Mouse (Mus musculus) embryonic facial prominence, embryonic 10.5 days (tissue): ENCODE measurements around the gene Epha3. TPM values are rescaled to one million over a fixed set of nuclear protein-coding genes. Genes with fewer than 3 reads are reported as not detected.

Experiments used
- DNase-seq: peaks from one replicate; pipeline ENCODE4 v3.0.0-alpha.2; 2017; ENCODE audit warnings: low spot score
- H3K27ac ChIP-seq: fragments of 300-500 bp; sonication (generic); replicated peaks from 2 replicates; pipeline ENCODE4 v1.5.1; 2016; ENCODE audit warnings: mild to moderate bottlenecking
- H3K27me3 ChIP-seq: fragments of 300-500 bp; sonication (generic); replicated peaks from 2 replicates; pipeline ENCODE4 v1.6.1; 2016; ENCODE audit warnings: low read depth, mild to moderate bottlenecking; ENCODE audit not compliant: poor library complexity, severe bottlenecking
- H3K36me3 ChIP-seq: fragments of 300-500 bp; sonication (generic); replicated peaks from 2 replicates; pipeline ENCODE4 v1.6.1; 2016; ENCODE audit warnings: mild to moderate bottlenecking, moderate library complexity
- H3K4me1 ChIP-seq: fragments of 300-500 bp; sonication (generic); 2 replicates; pipeline ENCODE4 v1.6.1; 2016
- H3K4me3 ChIP-seq: fragments of 300-500 bp; sonication (generic); 2 replicates; pipeline ENCODE4 v1.5.1; 2016; ENCODE audit warnings: mild to moderate bottlenecking, moderate library complexity
- H3K9me3 ChIP-seq: fragments of 300-500 bp; sonication (generic); 2 replicates; pipeline ENCODE4 v1.6.1; 2016; ENCODE audit warnings: mild to moderate bottlenecking
- WGBS: fragments of 180-500 bp; shearing (Covaris S2); methylation state at CpG from one replicate; pipeline ENCODE4 v1.1.7; 2016; 5-methylcytosine and 5-hydroxymethylcytosine counted together
- polyA plus RNA-seq: library from polyadenylated mRNA; unstranded; fragments of >200 nt; fragmentation: Nextera tagmentation; extraction: Ambion mirVana; gene quantifications from 2 replicates; pipeline ENCODE4 v1.2.1, GENCODE M21; 2016

The Epha3 gene
- polyA plus RNA-seq, 1 experiment from 2014 or later: 27.7 TPM

DNA sequence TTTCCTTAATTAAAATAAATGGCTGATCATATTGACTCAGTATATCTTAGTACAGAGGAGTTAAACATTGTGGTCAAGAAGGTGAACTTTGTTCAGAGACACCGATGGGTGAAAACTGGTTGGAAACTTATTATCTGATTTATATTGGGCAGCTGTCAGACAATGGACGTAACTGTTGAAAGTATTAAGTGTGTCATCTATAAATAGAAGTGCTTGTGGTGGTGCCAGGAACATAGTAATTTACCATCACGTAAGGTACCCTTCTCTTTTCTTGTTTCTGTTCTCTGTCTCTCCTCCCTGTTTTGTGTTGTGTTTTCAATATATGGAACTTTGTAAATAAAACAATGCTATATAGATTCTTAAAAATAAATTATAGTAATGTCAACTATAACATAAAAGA, 174.6 kb downstream of the Epha3 start:
- Histone ChIP-seq H3K4me1 (no peaks in the 10 kb centered on the region), H3K27me3 (no peaks in the 10 kb centered on the region), H3K27ac (no peak overlapping the region), H3K9me3 (no peaks in the 10 kb centered on the region), H3K36me3 (no peaks in the 10 kb centered on the region), H3K4me3 (no peak overlapping the region)
- 79% methylated on average over 3 of the region's 3 CpGs for WGBS
- DNase-seq: no peak

GRCm38 (mm10) chr16:63684211-63684610, 179.8 kb downstream of the Epha3 start:
- WGBS: 85% methylated on average over 4 of the region's 4 CpGs
- Histone ChIP-seq H3K27ac (no peak overlapping the region), H3K27me3 (no peaks in the 10 kb centered on the region), H3K4me1 (no peaks in the 10 kb centered on the region), H3K9me3 (no peaks in the 10 kb centered on the region), H3K36me3 (no peaks in the 10 kb centered on the region), H3K4me3 (no peak overlapping the region)
- DNase-seq: no peak

DNA sequence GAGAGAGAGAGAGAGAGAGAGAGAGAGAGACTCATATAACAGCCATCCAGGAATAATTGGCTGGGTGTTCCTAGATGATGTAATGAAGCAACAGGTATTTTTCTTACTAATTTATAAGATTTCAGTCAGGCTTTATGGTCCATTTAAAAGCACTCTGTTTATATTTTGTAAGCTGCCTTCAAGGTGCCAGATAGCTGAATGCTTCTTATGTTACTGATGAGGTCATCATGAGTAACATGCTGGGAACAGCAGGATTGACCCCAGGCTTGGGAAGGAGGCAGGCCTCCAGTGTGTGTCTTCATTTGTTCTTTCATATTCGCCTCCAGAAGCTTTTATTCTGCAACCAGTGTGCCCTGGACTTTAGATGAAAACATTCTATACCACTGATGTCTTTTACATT, 189.5 kb downstream of the Epha3 start:
- Histone ChIP-seq H3K27ac (no peak overlapping the region), H3K4me3 (no peak overlapping the region), H3K9me3 (no peaks in the 10 kb centered on the region), H3K4me1 (no peaks in the 10 kb centered on the region; the same call in 1 of the 2 replicates), H3K36me3 (no peaks in the 10 kb centered on the region), H3K27me3 (no peaks in the 10 kb centered on the region)
- no peak for DNase-seq
- 41% methylated on average over 1 of the region's 1 CpGs for WGBS

GRCm38 (mm10) chr16:63673236-63673840, 190.6 kb downstream of the Epha3 start:
- Histone ChIP-seq H3K27ac (no peak overlapping the region), H3K4me1 (no peaks in the 10 kb centered on the region; the same call in 1 of the 2 replicates), H3K27me3 (no peaks in the 10 kb centered on the region), H3K9me3 (no peaks in the 10 kb centered on the region), H3K36me3 (no peaks in the 10 kb centered on the region), H3K4me3 (no peak overlapping the region)
- WGBS: 92% methylated on average over 9 of the region's 9 CpGs
- DNase-seq: no peak

DNA sequence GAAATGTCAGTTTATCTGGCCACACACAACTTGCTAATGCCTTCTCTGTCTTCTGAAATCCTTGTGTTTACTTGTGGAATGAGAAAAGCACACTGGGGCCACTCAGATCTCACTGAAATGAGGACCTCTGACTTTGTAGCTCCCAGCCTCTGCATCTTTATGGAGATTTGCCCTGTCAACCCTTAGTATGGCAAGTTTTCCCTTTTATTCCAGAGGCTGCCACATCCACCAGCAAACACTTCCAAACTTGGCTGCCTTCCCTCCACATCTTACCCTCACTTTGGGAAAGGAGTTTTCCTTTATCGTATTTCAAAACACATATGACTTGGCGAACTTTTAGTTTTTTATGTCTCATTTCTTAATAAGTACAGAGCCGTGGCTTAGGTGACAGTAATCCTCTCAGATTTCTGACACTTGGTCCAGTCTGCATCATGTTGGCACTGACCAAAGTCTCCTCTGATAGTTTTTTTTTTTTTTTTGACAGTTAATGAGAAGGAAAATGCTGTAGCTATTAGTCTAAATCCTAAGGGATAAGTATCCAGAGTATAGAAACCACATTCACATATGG, 198.0 kb downstream of the Epha3 start:
- no peak overlapping the region for H3K27ac ChIP-seq
- DNase-seq: no peak
- no peak overlapping the region for H3K4me3 ChIP-seq
- no peaks in the 10 kb centered on the region for H3K27me3 ChIP-seq
- H3K9me3 ChIP-seq: no peaks in the 10 kb centered on the region
- no peaks in the 10 kb centered on the region for H3K36me3 ChIP-seq
- WGBS: 70% methylated on average over 3 of the region's 3 CpGs
- peaks cover 10% of the 10 kb centered on the region; the same call in 1 of the 2 replicates for H3K4me1 ChIP-seq

- no peak overlapping the region; the same call in 1 of the 2 replicates for H3K27ac ChIP-seq
- DNase-seq: peak; percentile 11
- no peaks in the 10 kb centered on the region for H3K9me3 ChIP-seq
These were observed 205.5 kb downstream of the Epha3 start for GRCm38 (mm10) chr16:63658302-63658974.

GRCm38 (mm10) chr16:63657743-63658142, 206.2 kb downstream of the Epha3 start:
- no peak overlapping the region for H3K4me3 ChIP-seq
- no peak overlapping the region for H3K27ac ChIP-seq
- no peaks in the 10 kb centered on the region for H3K27me3 ChIP-seq
- H3K9me3 ChIP-seq: no peaks in the 10 kb centered on the region
- H3K4me1 ChIP-seq: peaks cover 14% of the 10 kb centered on the region
- DNase-seq: no peak
- no peaks in the 10 kb centered on the region for H3K36me3 ChIP-seq
- 46% methylated on average over 2 of the region's 2 CpGs for WGBS

More at GRCm38 (mm10) chr16:63658302-63658974, 205.5 kb downstream of the Epha3 start:
- Histone ChIP-seq H3K36me3 (no peaks in the 10 kb centered on the region), H3K4me1 (peaks cover 14% of the 10 kb centered on the region), H3K27me3 (no peaks in the 10 kb centered on the region), H3K4me3 (no peak overlapping the region)
- 22% methylated on average over 4 of the region's 4 CpGs for WGBS

GRCm38 (mm10) chr16:63653393-63653918, 210.5 kb downstream of the Epha3 start:
- Histone ChIP-seq H3K27ac (no peak overlapping the region), H3K4me3 (no peak overlapping the region), H3K27me3 (no peaks in the 10 kb centered on the region), H3K4me1 (peaks cover 10% of the 10 kb centered on the region), H3K9me3 (no peaks in the 10 kb centered on the region), H3K36me3 (no peaks in the 10 kb centered on the region; the same call in 1 of the 2 replicates)
- no peak for DNase-seq
- WGBS: 91% methylated on average over 5 of the region's 5 CpGs

DNA sequence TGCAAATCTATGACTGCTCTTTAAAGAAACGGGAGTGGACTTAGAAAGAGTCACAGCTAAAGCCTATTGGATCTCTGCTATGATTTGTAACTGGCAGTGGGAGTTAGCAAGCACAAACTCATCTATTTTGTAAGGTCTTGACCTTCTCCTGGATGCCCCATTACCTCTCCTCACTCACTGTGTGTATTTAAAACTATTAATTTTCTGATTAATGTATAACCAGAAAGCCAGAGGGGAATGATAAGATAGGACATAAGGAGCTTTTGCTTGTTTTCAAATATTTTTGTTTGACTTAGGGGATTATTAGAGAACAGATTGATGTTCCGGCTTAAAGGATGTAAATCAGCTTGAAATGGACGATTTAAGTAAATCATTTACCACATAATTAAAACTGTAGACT, 213.2 kb downstream of the Epha3 start:
- H3K27me3 ChIP-seq: no peaks in the 10 kb centered on the region
- no peaks in the 10 kb centered on the region for H3K4me1 ChIP-seq
- H3K36me3 ChIP-seq: no peaks in the 10 kb centered on the region; the same call in 1 of the 2 replicates
- 92% methylated on average over 3 of the region's 3 CpGs for WGBS
- H3K9me3 ChIP-seq: no peaks in the 10 kb centered on the region
- no peak overlapping the region for H3K4me3 ChIP-seq
- no peak for DNase-seq
- no peak overlapping the region for H3K27ac ChIP-seq

DNA sequence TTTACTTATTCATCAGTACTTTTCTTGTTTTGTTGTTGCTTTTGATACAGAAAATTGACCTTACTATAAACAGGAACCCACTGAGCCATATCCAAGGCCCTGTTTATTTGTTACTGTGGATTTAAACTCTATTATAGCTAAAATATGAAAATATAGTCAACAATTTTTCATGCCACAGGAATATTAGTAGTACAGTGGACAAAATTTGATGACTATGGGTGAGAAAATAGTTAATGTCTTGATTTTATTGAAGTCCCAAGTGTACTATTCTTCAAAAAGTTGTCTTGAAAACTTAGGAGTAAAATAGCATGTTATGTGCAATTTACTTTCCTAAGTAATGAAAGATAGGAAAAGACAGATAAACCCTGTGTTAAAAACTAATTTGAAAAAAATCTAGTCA, 217.4 kb downstream of the Epha3 start:
- Histone ChIP-seq H3K36me3 (no peaks in the 10 kb centered on the region), H3K9me3 (no peaks in the 10 kb centered on the region), H3K27ac (no peak overlapping the region), H3K4me3 (no peak overlapping the region), H3K4me1 (peaks cover 10% of the 10 kb centered on the region), H3K27me3 (no peaks in the 10 kb centered on the region)
- no peak for DNase-seq

DNA sequence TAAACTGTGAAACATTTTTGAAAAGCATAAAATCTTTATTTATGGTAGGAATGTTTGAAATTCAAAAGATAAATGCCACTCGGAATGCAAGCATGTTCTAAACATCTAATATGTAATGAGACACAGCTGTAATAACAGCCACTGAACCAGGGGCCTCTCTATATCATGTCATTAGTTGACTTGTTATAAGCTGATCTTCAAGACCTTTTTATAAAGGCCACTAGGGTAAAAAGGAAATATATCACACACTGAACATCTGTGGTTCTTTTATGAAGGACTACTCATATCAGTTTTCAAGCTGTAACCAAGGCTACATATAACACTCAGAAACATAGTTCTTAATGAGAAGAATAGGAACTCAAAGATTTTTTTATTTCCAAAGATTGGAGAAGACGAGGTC, 221.3 kb downstream of the Epha3 start:
- Histone ChIP-seq H3K9me3 (no peaks in the 10 kb centered on the region), H3K4me1 (peaks cover 13% of the 10 kb centered on the region), H3K27ac (no peak overlapping the region), H3K4me3 (no peak overlapping the region), H3K36me3 (no peaks in the 10 kb centered on the region), H3K27me3 (no peaks in the 10 kb centered on the region)
- no peak for DNase-seq
- 45% methylated on average over 2 of the region's 2 CpGs for WGBS

GRCm38 (mm10) chr16:63641603-63642002, 222.4 kb downstream of the Epha3 start:
- DNase-seq: no peak
- peaks cover 13% of the 10 kb centered on the region for H3K4me1 ChIP-seq
- H3K9me3 ChIP-seq: no peaks in the 10 kb centered on the region
- H3K36me3 ChIP-seq: no peaks in the 10 kb centered on the region
- no peaks in the 10 kb centered on the region for H3K27me3 ChIP-seq
- no peak overlapping the region for H3K4me3 ChIP-seq
- WGBS: 47% methylated on average over 3 of the region's 3 CpGs
- peak overlapping the region; percentile 57; the same call in 1 of the 2 replicates for H3K27ac ChIP-seq

- Histone ChIP-seq H3K4me1 (peaks cover 13% of the 10 kb centered on the region), H3K4me3 (no peak overlapping the region), H3K9me3 (no peaks in the 10 kb centered on the region), H3K27me3 (no peaks in the 10 kb centered on the region), H3K36me3 (no peaks in the 10 kb centered on the region), H3K27ac (no peak overlapping the region)
- 51% methylated on average over 6 of the region's 6 CpGs for WGBS
- no peak for DNase-seq
These were observed 225.3 kb downstream of the Epha3 start for GRCm38 (mm10) chr16:63638701-63639100.
